Mouse (Mus musculus) heart, adult 2 months (tissue): ENCODE measurements around the gene Gpr35. TPM values are rescaled to one million over a fixed set of nuclear protein-coding genes. Genes with fewer than 3 reads are reported as not detected.

Experiments
- DNase-seq, 2 experiments: peaks; one replicate each; pipeline ENCODE4 v3.0.0; 2021
- H3K27ac ChIP-seq: fragments of 200-600 bp; 2 replicates; pipeline ENCODE4 v1.8.1; 2022
- H3K27me3 ChIP-seq: fragments of 200-500 bp; 2 replicates; pipeline ENCODE4 v1.6.1; 2012; ENCODE audit warnings: mild to moderate bottlenecking, low read length, inconsistent platforms, mixed read lengths; ENCODE audit not compliant: control insufficient read depth, insufficient read depth
- H3K36me3 ChIP-seq: fragments of 200-500 bp; 2 replicates; pipeline ENCODE4 v1.6.1; 2012; ENCODE audit warnings: low read length, inconsistent platforms; ENCODE audit not compliant: control insufficient read depth, insufficient read depth
- H3K4me1 ChIP-seq: fragments of 200-500 bp; 2 replicates; pipeline ENCODE4 v1.6.1; 2011; ENCODE audit warnings: low read length; ENCODE audit not compliant: control insufficient read depth, insufficient read depth
- H3K4me3 ChIP-seq: fragments of 200-600 bp; 2 replicates; pipeline ENCODE4 v1.8.1; 2022
- H3K79me2 ChIP-seq: fragments of 200-500 bp; replicated peaks from 2 replicates; pipeline ENCODE4 v1.6.1; 2012; ENCODE audit warnings: mild to moderate bottlenecking, inconsistent platforms, low read length, moderate library complexity, mixed read lengths; ENCODE audit not compliant: control insufficient read depth, insufficient read depth
- H3K9ac ChIP-seq: fragments of 200-500 bp; 2 replicates; pipeline ENCODE4 v1.6.1; 2012; ENCODE audit warnings: low read depth, mild to moderate bottlenecking, control low read depth, inconsistent platforms, low read length, mixed read lengths
- CTCF ChIP-seq: fragments of 200-600 bp; IDR thresholded peaks from 2 replicates; pipeline ENCODE4 v1.8.1; 2022; ENCODE audit warnings: antibody characterized with exemption, mild to moderate bottlenecking, moderate library complexity
- EP300 ChIP-seq: fragments of 200-500 bp; IDR thresholded peaks from 2 replicates; pipeline ENCODE4 v1.6.1; 2011; ENCODE audit warnings: low read depth, low read length, control low read depth; ENCODE audit not compliant: insufficient read depth
- POLR2A ChIP-seq: fragments of 200-500 bp; IDR thresholded peaks from 2 replicates; pipeline ENCODE4 v1.6.1; 2011; ENCODE audit warnings: mild to moderate bottlenecking, low read depth, low read length, control low read depth; ENCODE audit not compliant: insufficient read depth
- WGBS: fragments of 180-500 bp; shearing (Covaris S2); methylation state at CpG from one replicate; pipeline ENCODE4 v1.1.7; 2018; 5-methylcytosine and 5-hydroxymethylcytosine counted together
- intact Hi-C: fragments of 180-260 bp; cut with DNase I; formaldehyde crosslinking; loops from one replicate; pipeline ENCODE4 v1.15.1; 2025
- polyA plus RNA-seq: library from polyadenylated mRNA; depleted of rRNA; stranded (reverse); fragments of >200 nt; gene quantifications from 2 replicates; pipeline ENCODE4 v1.2.3, GENCODE M21; 2012; rRNA removed
- total RNA-seq, 2 experiments: library from RNA; stranded (reverse); gene quantifications; 2 replicates each; pipeline ENCODE4 v1.2.3; 2021

Gpr35 gene
- total and polyA plus RNA-seq, 3 experiments, result 0.50 to 1.2 (median 1.0) TPM

GRCm38 (mm10) chr1:93035981-93036380, 85.3 kb downstream of the Gpr35 start:
- Histone ChIP-seq H3K27ac (no peak overlapping the region), H3K9ac (no peak overlapping the region), H3K79me2 (no peaks in the 10 kb centered on the region), H3K36me3 (no peaks in the 10 kb centered on the region), H3K4me1 (no peaks in the 10 kb centered on the region), H3K27me3 (no peaks in the 10 kb centered on the region), H3K4me3 (no peak overlapping the region)
- intact Hi-C loops, result no loop called here
- TF ChIP-seq EP300 (no peak), CTCF (no peak), POLR2A (no peak)
- no peak for DNase-seq
- 54% methylated on average over 4 of the region's 4 CpGs for WGBS

Other genes with a start within 250 kb of the Gpr35 start
- gene Gpc1, start 119.2 kb upstream of the Gpr35 start, total RNA-seq, result 100 to 1,000 TPM; 428 to 505 TPM
- 249 and 279 TPM in 2 replicates for gene Gpc1, start 119.2 kb upstream of the Gpr35 start, polyA plus RNA-seq
- under 1 TPM in 1 of 2 experiments, not detected in 1; 0.09 TPM for gene Ankmy1, start 48.0 kb upstream of the Gpr35 start, total RNA-seq
- gene Ankmy1, start 48.0 kb upstream of the Gpr35 start, polyA plus RNA-seq, result 0.21 TPM in 1 of 2 replicates, not detected in the other
- 10 to 100 TPM; 15.1 to 15.5 TPM for gene Dusp28, start 43.9 kb upstream of the Gpr35 start, total RNA-seq
- 27.9 and 29.2 TPM in 2 replicates for gene Dusp28, start 43.9 kb upstream of the Gpr35 start, polyA plus RNA-seq
- 10 to 100 TPM; 66.1 to 78.3 TPM for gene Rnpepl1, start 40.1 kb upstream of the Gpr35 start, total RNA-seq
- gene Rnpepl1, start 40.1 kb upstream of the Gpr35 start, polyA plus RNA-seq, result 89.8 and 107 TPM in 2 replicates
- gene Capn10, start 16.5 kb upstream of the Gpr35 start, total RNA-seq, result 1 to 10 TPM; 5.0 to 5.6 TPM
- gene Capn10, start 16.5 kb upstream of the Gpr35 start, polyA plus RNA-seq, result 7.7 and 9.1 TPM in 2 replicates
- not detected for gene Aqp12, start 55.5 kb downstream of the Gpr35 start, total RNA-seq
- not detected in 2 replicates for gene Aqp12, start 55.5 kb downstream of the Gpr35 start, polyA plus RNA-seq
- 1 to 10 TPM; 1.2 to 2.0 TPM for gene Kif1a, start 151.1 kb downstream of the Gpr35 start, total RNA-seq
- gene Kif1a, start 151.1 kb downstream of the Gpr35 start, polyA plus RNA-seq, result 1.4 and 1.8 TPM in 2 replicates
- gene Agxt, start 184.4 kb downstream of the Gpr35 start, total RNA-seq, result not detected
- 0.23 TPM in 1 of 2 replicates, not detected in the other for gene Agxt, start 184.4 kb downstream of the Gpr35 start, polyA plus RNA-seq
- gene 2310007B03Rik, start 210.1 kb downstream of the Gpr35 start, total RNA-seq, result not detected
- 0.82 TPM in 1 of 2 replicates, not detected in the other for gene 2310007B03Rik, start 210.1 kb downstream of the Gpr35 start, polyA plus RNA-seq
- under 1 TPM in 1 of 2 experiments, not detected in 1; 0.09 TPM for gene Crocc2, start 217.9 kb downstream of the Gpr35 start, total RNA-seq
- 0.20 and 0.35 TPM in 2 replicates for gene Crocc2, start 217.9 kb downstream of the Gpr35 start, polyA plus RNA-seq